Mouse (Mus musculus) frontal cortex, postnatal 10 days (tissue): ENCODE measurements around the gene Popdc2.

ENCODE experiments used
- DNase-seq, 2 experiments: peaks; one replicate each; pipeline ENCODE4 v3.0.0; 2022; ENCODE audit warnings: low spot score in 2 of 2, mixed read lengths in 1 of 2

Gene Popdc2

DNA sequence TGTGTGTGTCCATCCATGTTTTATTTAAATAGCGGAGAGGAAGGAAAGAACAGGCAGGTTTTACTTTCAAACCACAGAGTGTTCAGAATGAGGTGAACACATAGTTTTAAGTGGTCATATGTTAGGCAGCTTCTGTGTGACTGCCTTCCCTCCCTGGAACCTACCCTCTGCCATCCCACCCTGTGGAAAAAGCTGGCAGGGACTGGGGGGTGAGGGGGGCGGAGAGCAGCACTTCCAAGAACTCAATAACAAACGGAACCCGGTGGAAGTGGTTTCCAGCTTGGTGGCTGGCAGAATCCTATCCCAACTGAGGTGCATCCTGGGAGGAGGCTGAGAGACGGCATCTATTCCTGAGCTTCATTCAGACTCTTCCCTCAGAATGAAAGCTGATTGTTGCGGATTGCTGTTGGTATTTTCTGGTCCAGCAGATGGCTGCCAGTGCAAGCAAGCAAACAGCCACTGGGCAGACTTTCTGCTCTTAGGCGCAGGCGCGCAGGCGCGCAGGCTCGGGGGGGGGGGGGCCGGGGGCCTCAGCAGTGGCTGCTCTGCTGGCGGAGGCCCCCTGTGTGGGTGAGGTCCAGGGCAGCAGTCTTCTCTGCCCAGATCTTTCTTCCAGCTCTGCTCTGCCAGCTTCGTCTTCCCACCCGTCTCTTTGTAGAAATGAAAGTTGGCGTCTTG, 14.3 kb downstream of the Popdc2 start:
- DNase-seq, result peak; percentile 28 to 48

DNA sequence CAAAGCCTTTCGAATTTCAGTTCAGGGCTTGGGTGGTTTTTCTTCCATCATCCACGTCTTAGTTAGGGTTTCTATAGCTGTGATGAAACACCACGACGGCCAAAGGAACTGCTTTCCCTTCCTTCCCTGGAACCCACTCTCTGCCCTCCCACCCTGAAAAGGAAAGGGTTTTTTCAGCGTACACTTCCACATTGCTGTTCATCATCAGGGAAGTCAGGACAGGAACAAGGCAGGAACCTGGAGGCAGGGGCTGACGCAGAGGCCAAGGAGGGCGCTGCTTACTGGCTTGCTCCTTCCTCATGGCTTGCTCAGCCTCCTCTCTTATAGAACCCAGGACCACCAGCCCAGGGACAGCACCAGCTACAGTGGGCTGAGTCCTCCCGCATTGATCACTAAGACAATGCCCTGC, 14.8 kb downstream of the Popdc2 start:
- no peak for DNase-seq

DNA sequence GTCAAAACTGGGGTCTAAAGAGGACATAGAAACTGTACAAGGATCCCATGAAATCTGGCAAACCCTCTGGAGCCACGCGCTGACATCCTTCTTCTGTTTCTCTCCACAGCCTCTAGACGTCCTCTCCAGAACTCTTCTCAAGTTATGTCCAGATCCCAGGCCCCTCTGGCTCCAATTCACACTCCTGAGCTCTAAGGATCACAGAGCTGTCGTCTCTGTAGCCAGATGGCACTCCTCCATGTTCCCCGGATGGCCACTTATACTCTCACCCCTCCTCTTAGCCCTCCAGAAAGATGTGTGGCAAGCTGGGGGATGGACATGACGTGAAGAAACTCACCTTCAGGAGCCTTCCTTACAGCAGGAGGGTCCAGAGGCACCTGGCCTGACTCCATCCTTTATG, 15.5 kb downstream of the Popdc2 start:
- DNase-seq, result no peak

DNA sequence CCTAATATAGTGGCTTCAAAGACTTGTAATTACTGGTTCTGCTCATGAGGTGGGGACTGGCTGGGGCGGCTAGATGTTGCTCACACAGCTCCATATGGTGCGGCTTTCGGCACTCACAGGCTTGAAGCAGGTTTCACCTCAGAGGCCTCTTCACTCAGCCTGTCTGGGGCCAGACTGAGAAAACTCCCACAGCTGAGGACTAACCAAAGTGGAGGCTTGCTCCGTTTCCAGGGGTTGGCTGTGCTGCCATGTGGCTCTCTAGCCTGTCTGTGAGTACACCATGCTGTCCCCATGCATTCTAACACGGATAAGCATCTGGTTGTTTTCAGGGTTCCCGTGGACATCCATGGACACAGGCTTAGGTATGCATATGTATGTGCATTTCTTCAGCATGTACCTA, 16.6 kb downstream of the Popdc2 start:
- DNase-seq, result no peak

DNA sequence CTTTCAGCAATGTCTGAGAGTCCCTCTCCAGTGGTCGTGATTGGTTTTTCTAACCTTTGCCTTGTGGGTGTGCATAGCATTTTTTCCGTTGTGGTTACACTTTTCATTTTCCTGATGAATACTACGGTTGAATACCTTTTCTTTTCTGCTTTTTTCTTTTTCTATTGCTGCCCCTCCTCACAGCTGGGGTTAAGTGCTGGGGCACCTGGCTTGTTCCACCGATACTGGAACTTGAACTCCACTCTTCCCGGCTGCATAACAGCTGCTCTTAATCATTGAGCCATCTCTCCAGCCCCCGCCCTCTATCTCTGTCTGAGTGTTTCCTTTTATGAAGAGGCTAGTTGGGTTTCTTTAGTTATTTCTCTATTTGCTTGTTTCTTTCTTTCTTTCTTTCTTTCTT, 17.1 kb downstream of the Popdc2 start:
- no peak for DNase-seq

DNA sequence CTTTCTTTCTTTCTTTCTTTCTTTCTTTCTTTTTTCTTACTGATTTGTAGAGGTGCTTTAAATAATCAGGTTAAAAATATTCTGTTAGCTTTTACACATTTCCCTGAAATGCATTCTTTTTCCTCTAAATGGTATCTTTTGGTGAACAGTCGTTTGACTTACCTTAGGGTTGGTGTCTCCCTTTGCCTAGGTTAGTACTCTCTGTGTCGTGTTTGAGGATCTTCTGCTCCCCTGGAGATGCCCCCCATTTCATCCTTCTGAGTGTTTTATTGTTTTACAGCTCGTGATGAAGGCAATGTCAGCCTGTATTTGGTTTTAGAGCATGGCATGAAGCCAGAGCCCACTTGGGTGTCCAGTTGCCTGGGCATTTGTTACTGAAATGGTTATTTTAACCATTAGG, 17.5 kb downstream of the Popdc2 start:
- no peak for DNase-seq

- no peak for DNase-seq
Measured at GRCm38 (mm10) chr16:38379926-38380325, 17.9 kb downstream of the Popdc2 start.

DNA sequence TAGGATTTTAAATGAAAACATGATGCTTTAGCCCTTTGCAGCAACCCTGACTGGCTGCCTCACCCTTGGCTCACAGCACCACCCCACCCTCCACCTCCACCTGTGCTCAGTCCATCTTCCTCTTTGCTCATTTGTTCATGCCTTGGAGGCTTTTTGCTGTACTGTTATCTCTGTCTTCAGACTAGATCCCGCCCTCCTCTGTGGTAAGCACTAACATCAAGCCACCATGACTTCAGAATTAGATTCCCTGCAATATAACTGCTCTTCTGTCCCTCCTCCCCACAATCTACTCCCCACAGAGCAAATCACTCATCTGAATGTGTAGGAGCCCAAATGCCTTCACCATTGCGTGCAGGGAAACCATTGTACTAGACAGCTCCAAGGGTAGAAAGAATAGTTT, 21.7 kb downstream of the Popdc2 start:
- no peak for DNase-seq

DNA sequence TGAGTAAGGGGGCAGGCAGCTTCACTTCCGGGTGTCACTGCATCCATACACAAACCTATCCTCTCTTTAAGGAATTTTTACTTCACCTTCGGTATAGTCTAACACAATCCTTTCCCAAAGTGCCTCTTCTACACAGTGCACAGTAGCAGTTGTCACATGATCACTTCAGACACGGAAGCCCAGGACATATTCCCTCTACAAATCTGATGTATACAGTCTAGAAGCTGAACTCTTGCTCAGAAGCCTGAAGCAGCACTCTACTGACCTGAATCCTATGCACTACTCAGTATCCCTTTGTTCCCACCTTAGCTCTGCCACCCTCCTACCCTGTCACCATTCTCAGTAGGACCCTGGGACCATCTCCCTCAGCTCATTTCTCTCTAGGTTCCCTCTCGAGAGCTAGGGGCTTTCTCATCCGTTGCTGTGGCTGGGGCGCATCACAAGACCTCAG, 23.2 kb downstream of the Popdc2 start:
- no peak for DNase-seq

- no peak for DNase-seq
Measured at GRCm38 (mm10) chr16:38385700-38386099, 23.7 kb downstream of the Popdc2 start.

- no peak for DNase-seq
Measured at GRCm38 (mm10) chr16:38387389-38387788, 25.4 kb downstream of the Popdc2 start.

- DNase-seq, result no peak
Measured at GRCm38 (mm10) chr16:38388757-38389156, 26.7 kb downstream of the Popdc2 start.

DNA sequence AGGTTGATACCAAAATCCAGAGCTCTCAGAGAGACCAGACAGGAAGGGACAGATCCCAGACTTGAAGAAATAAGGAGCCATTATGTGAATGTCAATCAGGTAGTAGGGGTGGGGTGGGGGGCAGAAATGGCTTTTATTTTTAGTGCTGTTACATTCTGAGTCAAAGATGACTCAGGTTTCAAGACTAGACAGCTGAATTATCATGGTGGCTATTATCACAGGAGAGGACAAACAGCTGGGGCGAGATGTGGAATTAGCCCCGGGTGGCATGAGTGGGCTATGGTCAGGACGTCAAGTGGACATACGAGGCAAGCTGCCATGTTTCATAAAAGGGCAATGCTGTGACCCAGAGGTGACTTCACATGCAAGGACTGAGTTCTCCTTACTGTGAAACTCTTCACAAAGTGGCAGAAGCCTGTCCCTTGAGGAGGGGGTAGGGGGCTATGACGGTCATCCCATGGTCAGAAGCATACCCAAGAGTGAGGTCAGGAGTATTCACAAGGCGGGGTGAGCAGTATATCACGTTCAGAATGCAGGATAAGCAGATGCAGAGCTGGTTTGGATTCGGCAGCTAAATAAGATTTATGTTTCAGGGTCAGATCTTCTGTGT, 27.4 kb downstream of the Popdc2 start:
- no peak for DNase-seq

DNA sequence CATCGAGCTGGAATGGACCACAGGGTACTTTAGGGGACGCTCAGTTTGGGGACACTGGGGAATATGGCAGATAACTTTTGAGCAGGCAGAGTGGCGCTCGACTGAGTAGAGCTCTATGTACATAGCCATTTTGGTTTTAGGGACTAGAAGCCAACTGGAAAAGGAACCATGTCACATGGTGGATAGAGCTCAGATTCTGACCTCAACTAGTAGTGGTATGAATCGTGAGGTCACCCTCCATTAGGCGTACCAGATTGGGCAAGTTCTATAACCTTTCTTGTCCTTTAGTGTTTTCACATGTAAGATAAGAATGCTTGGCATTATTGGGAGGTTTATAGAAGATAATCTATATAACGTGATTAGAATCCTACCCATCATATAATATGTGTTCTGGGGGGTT, 28.3 kb downstream of the Popdc2 start:
- DNase-seq, result no peak

GRCm38 (mm10) chr16:38392126-38392894, 30.3 kb downstream of the Popdc2 start:
- DNase-seq, result no peak

- DNase-seq, result no peak
Measured at GRCm38 (mm10) chr16:38394191-38394618, 32.2 kb downstream of the Popdc2 start.

DNA sequence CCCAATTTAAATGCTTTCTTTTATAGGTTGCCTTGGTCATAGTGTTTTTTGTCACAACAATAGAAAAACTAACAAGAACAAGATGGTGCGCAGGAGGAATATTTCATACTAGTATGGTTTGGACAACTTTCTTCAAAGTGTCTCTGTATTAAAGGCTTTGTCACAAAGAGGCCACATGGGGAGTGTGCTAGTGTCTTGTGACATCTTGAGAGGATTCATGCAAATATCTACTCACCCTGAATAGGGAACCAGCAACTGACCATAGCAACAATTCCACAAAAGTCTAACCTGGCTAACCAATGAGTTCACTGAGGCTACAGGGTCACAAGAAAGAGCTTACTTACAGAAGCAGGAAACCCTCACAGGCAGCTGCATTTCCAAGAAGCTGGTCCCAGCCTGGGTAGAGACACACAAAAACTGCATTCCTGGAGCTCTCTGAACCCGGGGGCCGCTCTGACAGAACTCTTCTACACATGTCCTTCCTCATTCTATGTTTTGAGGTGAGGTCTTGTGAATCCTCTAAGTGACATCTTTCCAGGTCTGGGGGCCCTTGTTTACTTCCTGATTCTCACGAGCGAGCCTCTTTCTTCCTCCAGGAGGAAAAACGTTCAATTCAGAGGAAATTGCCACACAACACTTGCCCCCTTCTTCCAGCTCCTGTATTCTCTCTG, 33.2 kb downstream of the Popdc2 start:
- DNase-seq, result no peak

DNA sequence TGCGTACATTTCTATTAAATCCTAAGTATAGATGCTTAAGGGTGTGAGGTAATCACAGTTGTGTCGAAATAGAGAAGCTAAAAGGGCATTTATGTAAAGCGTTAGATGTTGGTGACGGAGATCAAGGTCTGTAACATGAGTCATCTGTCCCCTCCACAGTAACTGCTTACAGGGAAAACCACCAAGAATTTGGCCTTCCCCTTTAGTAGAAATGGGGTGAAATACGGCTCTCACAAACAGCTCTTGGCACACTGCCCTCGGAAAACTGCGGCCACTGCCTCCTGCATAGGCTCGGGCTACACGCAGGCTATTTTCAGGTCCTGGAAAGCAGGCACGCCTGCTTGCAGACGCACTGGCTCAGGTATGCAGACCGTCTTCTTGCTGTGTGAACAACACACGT, 34.1 kb downstream of the Popdc2 start:
- DNase-seq, result no peak

DNA sequence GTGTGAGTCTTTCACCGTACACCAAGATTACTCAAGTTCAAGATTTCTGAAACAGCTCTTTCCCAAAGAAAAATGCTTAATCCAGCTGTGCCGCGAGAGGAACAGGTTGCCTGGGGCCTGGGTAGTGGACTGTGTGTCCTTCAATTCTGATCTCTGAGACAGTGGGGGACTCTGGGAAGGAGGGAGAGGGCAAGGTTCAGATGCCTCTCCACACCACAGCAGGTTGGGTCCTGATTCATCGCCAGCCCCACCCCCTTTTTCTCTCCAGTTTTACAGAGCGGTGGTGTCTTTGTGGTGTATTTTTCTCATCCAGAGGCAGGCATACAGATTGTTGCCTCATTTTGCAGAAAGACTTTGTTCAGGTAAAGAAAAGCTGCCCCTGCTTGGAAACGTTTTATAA, 36.3 kb downstream of the Popdc2 start:
- no peak for DNase-seq

GRCm38 (mm10) chr16:38399076-38399475, 37.1 kb downstream of the Popdc2 start:
- DNase-seq, result no peak

GRCm38 (mm10) chr16:38399531-38400231, 37.7 kb downstream of the Popdc2 start:
- peak; percentile 44 to 47 for DNase-seq
